Mouse (Mus musculus): Measurements from ENCODE around the gene Mvk.

GRCm38 (mm10) chr5:114421561-114422298, 22.3 kb upstream of the Mvk start:
- TF ChIP-seq CTCF (IDR thresholded peaks at IDR 0.05; ENCODE audit: low read depth): no peak
- no peak for TF ChIP-seq EP300 (IDR thresholded peaks at IDR 0.05; ENCODE audit: low read depth)
